Mouse (Mus musculus) midbrain, embryonic 13.5 days (tissue): ENCODE results near the gene Cog8. TPM values are rescaled to one million over a fixed set of nuclear protein-coding genes. Genes with fewer than 3 reads are reported as not detected.
"Not testable (repeated sequence)": the region's sequence is repeated elsewhere in the genome, so short reads cannot be mapped to it uniquely, and the experiment has no call there.

ENCODE experiments used
- ATAC-seq: fragments of 200-750 bp; cut with Nextera tagmentation; 2 replicates; pipeline ENCODE4 v1.8.0; 2017; ENCODE audit warnings: mild to moderate bottlenecking, moderate TSS enrichment, moderate library complexity
- H3K27ac ChIP-seq: fragments of 300-500 bp; sonication (generic); 2 replicates; pipeline ENCODE4 v1.5.1; 2015; ENCODE audit warnings: inconsistent platforms, mild to moderate bottlenecking, moderate library complexity
- H3K27me3 ChIP-seq: fragments of 300-500 bp; sonication (generic); 2 replicates; pipeline ENCODE4 v1.6.1; 2015; ENCODE audit warnings: mild to moderate bottlenecking, inconsistent platforms
- H3K36me3 ChIP-seq: fragments of 300-500 bp; sonication (generic); 2 replicates; pipeline ENCODE4 v1.6.1; 2015; ENCODE audit warnings: mild to moderate bottlenecking, inconsistent platforms
- H3K4me1 ChIP-seq: fragments of 300-500 bp; sonication (generic); replicated peaks from 2 replicates; pipeline ENCODE4 v1.6.1; 2015; ENCODE audit warnings: inconsistent platforms
- H3K4me2 ChIP-seq: fragments of 300-500 bp; sonication (generic); replicated peaks from 2 replicates; pipeline ENCODE4 v1.6.1; 2015; ENCODE audit warnings: moderate library complexity, mild to moderate bottlenecking, inconsistent platforms
- H3K4me3 ChIP-seq: fragments of 300-500 bp; sonication (generic); replicated peaks from 2 replicates; pipeline ENCODE4 v1.5.1; 2015; ENCODE audit warnings: mild to moderate bottlenecking, inconsistent platforms
- H3K9ac ChIP-seq: fragments of 300-500 bp; sonication (generic); replicated peaks from 2 replicates; pipeline ENCODE4 v1.6.1; 2015; ENCODE audit warnings: mild to moderate bottlenecking, inconsistent platforms
- H3K9me3 ChIP-seq: fragments of 300-500 bp; sonication (generic); 2 replicates; pipeline ENCODE4 v1.6.1; 2016; ENCODE audit warnings: mild to moderate bottlenecking, inconsistent platforms
- WGBS: fragments of 180-500 bp; shearing (Covaris S2); methylation state at CpG from one replicate; pipeline ENCODE4 v1.1.7; 2015; 5-methylcytosine and 5-hydroxymethylcytosine counted together
- microRNA-seq: library from miRNA; unstranded; fragments of <30 nt; microRNA quantifications from one replicate; pipeline ENCODE4, GENCODE M21; 2016
- polyA plus RNA-seq: library from polyadenylated mRNA; unstranded; fragments of >200 nt; fragmentation: Nextera tagmentation; extraction: Ambion mirVana; gene quantifications from 2 replicates; pipeline ENCODE4 v1.2.1, GENCODE M21; 2015

The Cog8 gene
- polyA plus RNA-seq, 1 experiment from 2014 or later, result 42.0 TPM

DNA sequence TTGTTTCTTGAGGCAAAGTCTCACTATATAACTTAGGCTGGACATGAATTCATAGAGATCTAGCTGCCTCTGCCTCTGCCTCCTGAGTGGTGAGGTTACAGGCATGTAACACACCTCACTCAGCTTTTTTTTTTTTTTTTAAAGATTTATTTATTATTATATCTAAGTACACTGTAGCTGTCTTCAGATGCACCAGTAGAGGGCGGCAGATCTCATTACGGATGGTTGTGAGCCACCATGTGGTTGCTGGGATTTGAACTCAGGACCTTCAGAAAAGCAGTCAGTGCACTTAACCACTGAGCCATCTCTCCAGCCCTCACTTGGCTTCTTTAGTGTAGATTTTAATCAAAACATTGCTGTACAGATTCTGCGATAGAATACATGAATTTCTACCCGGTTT, 60.1 kb downstream of the Cog8 start:
- not testable (repeated sequence) for H3K4me2 ChIP-seq, H3K4me1 ChIP-seq, H3K27ac ChIP-seq, H3K27me3 ChIP-seq, ATAC-seq, H3K9ac ChIP-seq, H3K4me3 ChIP-seq, H3K9me3 ChIP-seq
- peaks cover 14% of the 10 kb centered on the region for H3K36me3 ChIP-seq
- 92% methylated on average over 4 of the region's 4 CpGs for WGBS

Small RNAs within 50 kb of the gene (microRNA-seq; reads per million reads assigned to microRNA genes)
- 1.0 reads per million for gene Mir7075

Other genes starting within 250 kb of the Cog8 start
- gene Has3, start 186.4 kb downstream of the Cog8 start, polyA plus RNA-seq, result 0.97 and 1.3 TPM in 2 replicates
- gene Utp4, start 163.1 kb downstream of the Cog8 start, polyA plus RNA-seq, result 44.9 and 48.1 TPM in 2 replicates
- 5.4 and 6.7 TPM in 2 replicates for gene Sntb2, start 120.9 kb downstream of the Cog8 start, polyA plus RNA-seq
- 127 and 130 TPM in 2 replicates for gene Vps4a, start 25.5 kb downstream of the Cog8 start, polyA plus RNA-seq
- 32.8 and 36.8 TPM in 2 replicates for gene Pdf, start 8.1 kb downstream of the Cog8 start, polyA plus RNA-seq
- 81.9 and 93.3 TPM in 2 replicates for gene Nip7, start 188 bp upstream of the Cog8 start, polyA plus RNA-seq
- not detected in 2 replicates for gene Tmed6, start 9.0 kb upstream of the Cog8 start, polyA plus RNA-seq
- 26.9 and 29.3 TPM in 2 replicates for gene Terf2, start 39.9 kb upstream of the Cog8 start, polyA plus RNA-seq
- gene Cyb5b, start 94.0 kb upstream of the Cog8 start, polyA plus RNA-seq, result 114 and 116 TPM in 2 replicates
- gene Nfat5, start 236.8 kb upstream of the Cog8 start, polyA plus RNA-seq, result 13.3 TPM in 2 replicates